Mouse (Mus musculus): ENCODE measurements around the gene Cables2.
A peak's percentile ranks its signal among the peaks of the same experiment; 100 is the strongest.

GRCm38 (mm10) chr2:180227262-180228059 lies 45.8 kb downstream of the Cables2 start:
- TF ChIP-seq POLR2A (IDR thresholded peaks at IDR 0.05; ENCODE audit: borderline replicate concordance, control insufficient read depth, low read depth, low read length) = no peak
- TF ChIP-seq CTCF (IDR thresholded peaks at IDR 0.05; ENCODE audit: control insufficient read depth, insufficient read depth, low read length) = peak; percentile 70
